Mouse (Mus musculus) liver, embryonic 14.5 days (tissue): ENCODE results near the gene Slc25a15. TPM values are rescaled to one million over a fixed set of nuclear protein-coding genes. Genes with fewer than 3 reads are reported as not detected.

ENCODE experiments used
- ATAC-seq: fragments of 200-750 bp; cut with Nextera tagmentation; 2 replicates; pipeline ENCODE4 v1.8.0; 2017; ENCODE audit warnings: moderate number of reproducible peaks, mild to moderate bottlenecking, moderate library complexity; ENCODE audit not compliant: insufficient read depth
- DNase-seq, 3 experiments: peaks; one replicate each; pipeline ENCODE4 v3.0.0-alpha.2; 2012 to 2013; ENCODE audit warnings: low read depth in 3 of 3, low spot score in 3 of 3
- H3K27ac ChIP-seq: fragments of 300-500 bp; sonication (generic); 2 replicates; pipeline ENCODE4 v1.5.1; 2014; ENCODE audit warnings: moderate library complexity, mild to moderate bottlenecking, control low read depth, inconsistent platforms
- H3K27me3 ChIP-seq: fragments of 300-500 bp; sonication (generic); 2 replicates; pipeline ENCODE4 v1.6.1; 2014; ENCODE audit warnings: mild to moderate bottlenecking, low read length, moderate library complexity; ENCODE audit not compliant: control insufficient read depth, insufficient read depth
- H3K36me3 ChIP-seq: fragments of 300-500 bp; sonication (generic); replicated peaks from 2 replicates; pipeline ENCODE4 v1.6.1; 2014; ENCODE audit warnings: low read depth; ENCODE audit not compliant: control insufficient read depth, insufficient read depth
- H3K4me1 ChIP-seq, 2 experiments: fragments of 200-500 bp in 1 of 2; fragments of 300-500 bp in 1 of 2; sonication (generic) in 1 of 2; replicated peaks; 2 replicates each; pipeline ENCODE4 v1.6.1; 2012 to 2014; ENCODE audit warnings: antibody characterized with exemption in 1 of 2, inconsistent platforms in 1 of 2, low read length in 1 of 2; ENCODE audit not compliant: control insufficient read depth in 2 of 2, insufficient read depth in 2 of 2
- H3K4me2 ChIP-seq: fragments of 300-500 bp; sonication (generic); 2 replicates; pipeline ENCODE4 v1.6.1; 2014; ENCODE audit warnings: low read depth, mild to moderate bottlenecking, control low read depth, moderate library complexity
- H3K4me3 ChIP-seq, 2 experiments: fragments of 200-500 bp in 1 of 2; fragments of 300-500 bp in 1 of 2; sonication (generic) in 1 of 2; 2 replicates each; pipeline ENCODE4 v1.5.1; 2012 to 2014; ENCODE audit warnings: low read depth in 2 of 2, low read length in 2 of 2, mild to moderate bottlenecking in 2 of 2, control low read depth in 1 of 2, inconsistent platforms in 1 of 2, moderate library complexity in 1 of 2; ENCODE audit not compliant: insufficient read depth in 1 of 2
- H3K9ac ChIP-seq: fragments of 300-500 bp; sonication (generic); replicated peaks from 2 replicates; pipeline ENCODE4 v1.6.1; 2014; ENCODE audit warnings: mild to moderate bottlenecking, control low read depth, moderate library complexity
- H3K9me3 ChIP-seq: fragments of 300-500 bp; sonication (generic); 2 replicates; pipeline ENCODE4 v1.6.1; 2016; ENCODE audit warnings: low read length, mixed read lengths; ENCODE audit not compliant: control insufficient read depth
- CTCF ChIP-seq: IDR thresholded peaks from 2 replicates; pipeline ENCODE4 v1.5.1; 2016; ENCODE audit warnings: antibody characterized with exemption, low read depth, control low read depth
- EP300 ChIP-seq: IDR thresholded peaks from 2 replicates; pipeline ENCODE4 v1.6.1; 2016; ENCODE audit warnings: antibody characterized with exemption, low read depth
- WGBS: fragments of 180-500 bp; shearing (Covaris S2); extraction: QIAGEN DNeasy Blood & Tissue Kit; methylation state at CpG from one replicate; pipeline ENCODE4 v1.1.7; 2014; ENCODE audit not compliant: insufficient replicate concordance; 5-methylcytosine and 5-hydroxymethylcytosine counted together
- polyA plus RNA-seq, 2 experiments: library from polyadenylated mRNA; depleted of rRNA in 1 of 2; stranded (reverse) in 1 of 2; unstranded in 1 of 2; fragments of >200 nt; fragmentation: Nextera tagmentation in 1 of 2; extraction: Ambion mirVana in 1 of 2; gene quantifications; 2 replicates each; pipeline versions ENCODE4 v1.2.1 to v1.2.3; 2012 to 2014

Slc25a15 gene
- polyA plus RNA-seq, 2 experiments, result 8.7 to 17.2 TPM

- H3K9ac ChIP-seq, result no peak overlapping the region
- TF ChIP-seq CTCF (no peak), EP300 (no peak)
- H3K36me3 ChIP-seq, result peaks cover 2% of the 10 kb centered on the region; the same call in 1 of the 2 replicates
- H3K4me3 ChIP-seq, result no peak overlapping the region
- no peaks in the 10 kb centered on the region for H3K9me3 ChIP-seq
- H3K4me1 ChIP-seq, result no peaks in the 10 kb centered on the region; a peak in 1 of 4 replicates
- ATAC-seq (no peak), DNase-seq (no peak)
- no peaks in the 10 kb centered on the region for H3K27me3 ChIP-seq
- no peak overlapping the region for H3K27ac ChIP-seq
- H3K4me2 ChIP-seq, result no peak overlapping the region
- 79% methylated on average over 11 of the region's 11 CpGs for WGBS
Observed at GRCm38 (mm10) chr8:22380934-22381333, 17.5 kb downstream of the Slc25a15 start.

GRCm38 (mm10) chr8:22376903-22377302 lies 21.5 kb downstream of the Slc25a15 start:
- H3K4me2 ChIP-seq, result no peak overlapping the region
- H3K36me3 ChIP-seq, result peaks cover 2% of the 10 kb centered on the region; the same call in 1 of the 2 replicates
- ATAC-seq (no peak), DNase-seq (no peak)
- no peak for TF ChIP-seq EP300
- TF ChIP-seq CTCF, result peak; percentile 68
- no peaks in the 10 kb centered on the region for H3K9me3 ChIP-seq
- no peak overlapping the region for H3K9ac ChIP-seq
- H3K27ac ChIP-seq, result no peak overlapping the region
- no peaks in the 10 kb centered on the region for H3K27me3 ChIP-seq
- WGBS, result 48% methylated on average over 5 of the region's 5 CpGs
- no peak overlapping the region for H3K4me3 ChIP-seq
- H3K4me1 ChIP-seq, result no peaks in the 10 kb centered on the region

GRCm38 (mm10) chr8:22376311-22376710 lies 22.1 kb downstream of the Slc25a15 start:
- WGBS, result 71% methylated on average over 5 of the region's 5 CpGs
- Histone ChIP-seq H3K4me2 (no peak overlapping the region), H3K27ac (no peak overlapping the region), H3K4me3 (no peak overlapping the region), H3K27me3 (no peaks in the 10 kb centered on the region), H3K36me3 (peaks cover under 1% of the 10 kb centered on the region; the same call in 1 of the 2 replicates), H3K9ac (no peak overlapping the region), H3K4me1 (no peaks in the 10 kb centered on the region), H3K9me3 (no peaks in the 10 kb centered on the region)
- TF ChIP-seq EP300 (no peak), CTCF (no peak)
- DNase-seq (no peak), ATAC-seq (no peak)

- Histone ChIP-seq H3K9ac (no peak overlapping the region), H3K9me3 (no peaks in the 10 kb centered on the region), H3K4me1 (no peaks in the 10 kb centered on the region), H3K27me3 (no peaks in the 10 kb centered on the region), H3K27ac (no peak overlapping the region), H3K36me3 (no peaks in the 10 kb centered on the region), H3K4me2 (no peak overlapping the region), H3K4me3 (no peak overlapping the region)
- no peak for DNase-seq
- no peak for TF ChIP-seq EP300
- TF ChIP-seq CTCF, result no peak
- 62% methylated on average over 6 of the region's 6 CpGs for WGBS
- ATAC-seq, result no peak
Observed at GRCm38 (mm10) chr8:22359882-22360281, 38.5 kb downstream of the Slc25a15 start.

- Histone ChIP-seq H3K4me3 (no peak overlapping the region), H3K4me1 (no peaks in the 10 kb centered on the region), H3K4me2 (no peak overlapping the region), H3K9me3 (no peaks in the 10 kb centered on the region), H3K27me3 (no peaks in the 10 kb centered on the region), H3K9ac (no peak overlapping the region), H3K36me3 (no peaks in the 10 kb centered on the region), H3K27ac (no peak overlapping the region)
- DNase-seq, result no peak
- no peak for ATAC-seq
- no peak for TF ChIP-seq EP300
- no peak for TF ChIP-seq CTCF
- 69% methylated on average over 6 of the region's 6 CpGs for WGBS
Observed at GRCm38 (mm10) chr8:22359359-22359758, 39.0 kb downstream of the Slc25a15 start.
